Mouse (Mus musculus): ENCODE measurements around the gene Lypd3. TPM values are rescaled to one million over a fixed set of nuclear protein-coding genes. Genes with fewer than 3 reads are reported as not detected.
"Not testable (repeated sequence)": the region's sequence is repeated elsewhere in the genome, so short reads cannot be mapped to it uniquely, and the experiment has no call there.

Gene Lypd3
- polyA plus RNA-seq, 1 experiment from 2014 or later: 0.13 TPM

DNA sequence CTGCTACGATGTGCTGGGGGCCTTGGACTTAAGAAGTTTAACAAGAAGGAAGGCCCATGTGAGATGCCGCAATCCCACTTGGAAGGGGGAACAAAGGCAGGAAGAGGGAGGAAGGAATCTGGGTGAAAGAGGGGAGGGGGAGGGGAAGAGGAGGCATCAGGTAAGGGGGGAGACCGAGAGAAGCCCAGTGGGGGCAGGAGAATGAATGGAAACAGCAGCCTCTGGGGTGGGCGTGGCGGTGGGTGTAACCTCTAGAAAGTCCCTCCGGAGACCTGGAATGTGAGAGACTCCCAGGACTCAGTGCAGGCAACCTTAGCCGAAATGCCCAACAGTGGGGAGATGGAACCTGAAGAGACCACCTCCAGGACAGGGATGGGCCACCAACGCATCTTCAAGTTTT is 28.0 kb downstream of the Lypd3 start:
- ATAC-seq (ENCODE audit: low FRiP score, low TSS enrichment): no peak
- 40% methylated on average over 8 of the region's 8 CpGs for WGBS

DNA sequence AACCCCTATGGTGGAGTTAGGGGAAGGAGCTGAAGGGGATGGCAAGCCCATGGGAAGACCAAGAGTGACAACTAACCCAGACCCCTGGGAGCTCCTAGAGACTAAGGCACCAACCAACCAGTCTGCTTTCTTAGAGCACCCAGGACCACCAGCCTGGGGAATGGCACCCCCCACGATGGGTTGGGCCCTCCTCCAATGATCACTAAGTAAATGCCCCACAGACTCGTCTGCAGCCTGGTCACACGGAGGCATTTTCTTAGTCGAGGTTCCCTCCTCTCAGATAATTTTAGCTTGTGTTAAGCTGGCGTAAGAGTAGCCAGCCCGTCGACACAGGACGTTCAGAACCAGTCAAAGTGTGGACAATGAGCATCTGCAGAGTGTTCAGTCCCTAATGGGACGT is 28.6 kb downstream of the Lypd3 start:
- Histone ChIP-seq H3K4me3 (replicated peaks; ENCODE audit: low read depth, low read length) (no peak overlapping the region), H3K4me1 (ENCODE audit: control insufficient read depth, insufficient read depth, low read length) (no peaks in the 10 kb centered on the region), H3K27me3 (ENCODE audit: control insufficient read depth, insufficient read depth, low read length) (no peaks in the 10 kb centered on the region), H3K4me2 (ENCODE audit: low read length) (no peak overlapping the region), H3K9me3 (ENCODE audit: control insufficient read depth, low read length) (no peaks in the 10 kb centered on the region), H3K27ac (replicated peaks; ENCODE audit: low read depth, low read length) (no peak overlapping the region), H3K36me3 (ENCODE audit: control insufficient read depth, insufficient read depth, low read length) (no peaks in the 10 kb centered on the region), H3K9ac (replicated peaks; ENCODE audit: low read length) (no peak overlapping the region)
- DNase-seq: no peak
- no peak for ATAC-seq (ENCODE audit: low FRiP score, low TSS enrichment)
- 81% methylated on average over 9 of the region's 9 CpGs for WGBS

More for the DNA sequence above, 28.0 kb downstream of the Lypd3 start:
- Histone ChIP-seq H3K27ac (replicated peaks; ENCODE audit: low read depth, low read length) (no peak overlapping the region), H3K36me3 (ENCODE audit: control insufficient read depth, insufficient read depth, low read length) (no peaks in the 10 kb centered on the region), H3K4me2 (ENCODE audit: low read length) (no peak overlapping the region), H3K9ac (replicated peaks; ENCODE audit: low read length) (no peak overlapping the region), H3K4me3 (replicated peaks; ENCODE audit: low read depth, low read length) (no peak overlapping the region), H3K9me3 (ENCODE audit: control insufficient read depth, low read length) (no peaks in the 10 kb centered on the region), H3K4me1 (ENCODE audit: control insufficient read depth, insufficient read depth, low read length) (no peaks in the 10 kb centered on the region), H3K27me3 (ENCODE audit: control insufficient read depth, insufficient read depth, low read length) (no peaks in the 10 kb centered on the region)
- no peak for DNase-seq

DNA sequence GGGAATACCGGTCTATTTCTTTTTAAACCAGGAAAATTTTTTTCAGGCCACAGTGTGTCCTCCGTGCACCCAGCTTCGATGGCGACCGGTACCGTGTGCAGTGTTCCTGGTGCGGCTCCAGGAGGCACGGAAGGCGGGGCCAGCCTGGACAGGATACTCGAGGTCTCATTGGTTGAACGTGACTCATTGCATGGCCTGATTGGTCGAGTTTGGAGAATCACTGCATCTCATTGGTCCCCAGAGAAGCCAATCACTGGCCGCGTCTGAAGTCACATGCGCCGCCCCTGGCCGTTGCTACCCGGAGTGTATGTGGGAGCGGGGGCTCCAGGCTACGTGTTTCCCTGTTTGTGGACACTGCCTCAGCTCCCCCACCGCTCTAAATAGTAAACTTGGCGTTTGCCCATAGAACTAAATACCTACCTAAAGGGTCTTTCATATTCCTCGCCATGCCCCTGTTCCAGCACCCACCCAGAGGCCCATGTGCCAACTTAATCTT is 35.6 kb downstream of the Lypd3 start:
- no peaks in the 10 kb centered on the region for H3K27me3 ChIP-seq (ENCODE audit: control insufficient read depth, insufficient read depth, low read length)
- H3K4me1 ChIP-seq (ENCODE audit: control insufficient read depth, insufficient read depth, low read length): no peaks in the 10 kb centered on the region
- ATAC-seq (ENCODE audit: low FRiP score, low TSS enrichment): no peak
- H3K36me3 ChIP-seq (ENCODE audit: control insufficient read depth, insufficient read depth, low read length): no peaks in the 10 kb centered on the region
- H3K9ac ChIP-seq (replicated peaks; ENCODE audit: low read length): no peak overlapping the region
- H3K9me3 ChIP-seq (ENCODE audit: control insufficient read depth, low read length): no peaks in the 10 kb centered on the region
- H3K4me3 ChIP-seq (replicated peaks; ENCODE audit: low read depth, low read length): no peak overlapping the region
- DNase-seq: no peak
- no peak overlapping the region for H3K4me2 ChIP-seq (ENCODE audit: low read length)
- H3K27ac ChIP-seq (replicated peaks; ENCODE audit: low read depth, low read length): no peak overlapping the region
- 95% methylated on average over 23 of the region's 23 CpGs for WGBS

DNA sequence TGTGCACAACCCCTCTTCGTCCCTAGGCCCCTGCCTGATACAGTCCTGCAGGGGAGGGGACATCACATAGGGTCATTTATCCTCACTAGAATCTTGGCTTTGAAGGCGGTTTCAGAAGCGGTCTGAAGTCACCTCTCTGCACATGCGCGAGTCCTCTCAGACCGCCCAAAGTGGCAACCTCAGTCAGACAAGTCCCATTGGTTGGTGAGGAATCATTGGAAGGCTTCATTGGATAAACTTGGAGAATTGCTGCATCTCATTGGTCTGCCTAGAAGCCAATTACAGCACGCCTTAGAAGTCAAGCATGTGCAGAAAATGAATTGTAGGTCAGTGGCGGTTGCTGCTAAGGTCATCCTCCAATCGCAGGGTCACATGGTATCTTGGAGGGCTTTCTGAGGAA is 40.2 kb downstream of the Lypd3 start, which contains the start of gene Tex101:
Tex101 (minus strand) TSS at position 101 of the 400 bp plus-strand sequence.
- H3K4me1 ChIP-seq (ENCODE audit: control insufficient read depth, insufficient read depth, low read length): no peaks in the 10 kb centered on the region
- no peak for ATAC-seq (ENCODE audit: low FRiP score, low TSS enrichment)
- WGBS: 93% methylated on average over 9 of the region's 9 CpGs
- H3K27me3 ChIP-seq (ENCODE audit: control insufficient read depth, insufficient read depth, low read length): no peaks in the 10 kb centered on the region
- no peak within 1 kb of the TSS for H3K9ac ChIP-seq (replicated peaks; ENCODE audit: low read length)
- H3K9me3 ChIP-seq (ENCODE audit: control insufficient read depth, low read length): no peaks in the 10 kb centered on the region
- no peak within 1 kb of the TSS for H3K27ac ChIP-seq (replicated peaks; ENCODE audit: low read depth, low read length)
- no peaks in the 10 kb centered on the region for H3K36me3 ChIP-seq (ENCODE audit: control insufficient read depth, insufficient read depth, low read length)
- no peak within 1 kb of the TSS for H3K4me2 ChIP-seq (ENCODE audit: low read length)
- no peak for DNase-seq
- H3K4me3 ChIP-seq (replicated peaks; ENCODE audit: low read depth, low read length): no peak within 1 kb of the TSS

DNA sequence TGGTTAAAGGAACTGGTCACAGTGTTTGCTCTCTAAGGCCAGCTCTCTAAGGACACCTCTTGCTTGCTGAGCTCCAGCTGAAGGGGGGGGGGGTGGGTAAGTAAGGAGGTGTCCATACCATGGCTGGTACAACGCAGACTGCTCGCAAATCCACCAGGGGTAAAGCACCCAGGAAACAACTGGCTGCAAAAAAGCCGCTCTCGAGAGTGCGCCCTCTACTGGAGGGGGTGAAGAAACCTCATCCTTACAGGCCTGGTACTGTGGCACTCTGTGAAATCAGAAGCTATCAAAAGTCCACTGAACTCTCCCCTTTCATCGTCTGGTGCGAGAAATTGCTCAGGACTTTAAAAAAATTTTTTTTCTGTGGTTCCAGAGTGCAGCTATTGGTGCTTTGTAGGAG is 47.8 kb downstream of the Lypd3 start:
- not testable (repeated sequence) for H3K4me2 ChIP-seq (ENCODE audit: low read length); ATAC-seq (ENCODE audit: low FRiP score, low TSS enrichment); H3K27ac ChIP-seq (replicated peaks; ENCODE audit: low read depth, low read length); H3K9me3 ChIP-seq (ENCODE audit: control insufficient read depth, low read length); DNase-seq; H3K9ac ChIP-seq (replicated peaks; ENCODE audit: low read length); H3K36me3 ChIP-seq (ENCODE audit: control insufficient read depth, insufficient read depth, low read length); H3K27me3 ChIP-seq (ENCODE audit: control insufficient read depth, insufficient read depth, low read length); H3K4me3 ChIP-seq (replicated peaks; ENCODE audit: low read depth, low read length); H3K4me1 ChIP-seq (ENCODE audit: control insufficient read depth, insufficient read depth, low read length)
- 81% methylated on average over 7 of the region's 7 CpGs for WGBS

DNA sequence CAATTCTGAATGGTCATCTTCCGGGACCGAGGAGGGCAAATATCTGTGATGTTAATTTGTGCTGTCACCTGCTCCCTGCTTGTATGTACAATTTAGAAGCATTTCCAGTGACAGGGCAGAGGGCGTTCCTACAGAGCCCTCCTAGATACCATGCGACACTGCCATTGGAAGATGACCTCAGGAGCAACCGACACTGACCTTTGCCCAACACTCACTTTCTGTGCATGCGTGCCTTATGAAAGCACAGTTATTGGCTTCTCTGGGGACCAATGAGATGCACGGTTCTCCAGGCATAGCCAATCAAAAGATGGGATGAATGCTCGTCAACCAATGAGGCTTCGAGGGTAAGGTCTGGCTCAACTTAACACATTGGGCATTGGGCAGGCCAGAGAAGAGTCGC is 51.2 kb downstream of the Lypd3 start:
- 92% methylated on average over 10 of the region's 10 CpGs for WGBS
- not testable (repeated sequence) for H3K4me1 ChIP-seq (ENCODE audit: control insufficient read depth, insufficient read depth, low read length); H3K9me3 ChIP-seq (ENCODE audit: control insufficient read depth, low read length); H3K4me2 ChIP-seq (ENCODE audit: low read length); ATAC-seq (ENCODE audit: low FRiP score, low TSS enrichment); H3K9ac ChIP-seq (replicated peaks; ENCODE audit: low read length); H3K27me3 ChIP-seq (ENCODE audit: control insufficient read depth, insufficient read depth, low read length); H3K36me3 ChIP-seq (ENCODE audit: control insufficient read depth, insufficient read depth, low read length); H3K4me3 ChIP-seq (replicated peaks; ENCODE audit: low read depth, low read length); DNase-seq; H3K27ac ChIP-seq (replicated peaks; ENCODE audit: low read depth, low read length)

Other genes starting within 250 kb of the Lypd3 start
- 32.9 and 33.3 TPM in 2 replicates for gene Smg9, start 236.9 kb upstream of the Lypd3 start, polyA plus RNA-seq (2014; fragmentation: Nextera tagmentation; extraction: Ambion mirVana)
- not detected in 2 replicates for gene Irgc1, start 184.3 kb upstream of the Lypd3 start, polyA plus RNA-seq (2014; fragmentation: Nextera tagmentation; extraction: Ambion mirVana)
- gene Plaur, start 174.1 kb upstream of the Lypd3 start, polyA plus RNA-seq (2014; fragmentation: Nextera tagmentation; extraction: Ambion mirVana): 1.1 and 2.6 TPM in 2 replicates
- 26.2 and 63.4 TPM in 2 replicates for gene Cadm4, start 154.5 kb upstream of the Lypd3 start, polyA plus RNA-seq (2014; fragmentation: Nextera tagmentation; extraction: Ambion mirVana)
- 216 and 303 TPM in 2 replicates for gene Zfp428, start 129.5 kb upstream of the Lypd3 start, polyA plus RNA-seq (2014; fragmentation: Nextera tagmentation; extraction: Ambion mirVana)
- 0.93 and 1.8 TPM in 2 replicates for gene AC161166.1, start 124.1 kb upstream of the Lypd3 start, polyA plus RNA-seq (2014; fragmentation: Nextera tagmentation; extraction: Ambion mirVana)
- 24.6 and 30.3 TPM in 2 replicates for gene Irgq, start 105.9 kb upstream of the Lypd3 start, polyA plus RNA-seq (2014; fragmentation: Nextera tagmentation; extraction: Ambion mirVana)
- not detected in 2 replicates for gene Pinlyp, start 90.4 kb upstream of the Lypd3 start, polyA plus RNA-seq (2014; fragmentation: Nextera tagmentation; extraction: Ambion mirVana)
- 55.0 and 55.8 TPM in 2 replicates for gene Xrcc1, start 90.3 kb upstream of the Lypd3 start, polyA plus RNA-seq (2014; fragmentation: Nextera tagmentation; extraction: Ambion mirVana)
- gene Ethe1, start 49.0 kb upstream of the Lypd3 start, polyA plus RNA-seq (2014; fragmentation: Nextera tagmentation; extraction: Ambion mirVana): 18.5 and 24.2 TPM in 2 replicates
- gene Zfp575, start 48.9 kb upstream of the Lypd3 start, polyA plus RNA-seq (2014; fragmentation: Nextera tagmentation; extraction: Ambion mirVana): 9.2 and 12.1 TPM in 2 replicates
- gene Phldb3, start 25.8 kb upstream of the Lypd3 start, polyA plus RNA-seq (2014; fragmentation: Nextera tagmentation; extraction: Ambion mirVana): not detected in 2 replicates
- gene Tex101, start 40.1 kb downstream of the Lypd3 start, polyA plus RNA-seq (2014; fragmentation: Nextera tagmentation; extraction: Ambion mirVana): not detected in 2 replicates
- gene BC049730, start 72.7 kb downstream of the Lypd3 start, polyA plus RNA-seq (2014; fragmentation: Nextera tagmentation; extraction: Ambion mirVana): not detected in 2 replicates
- gene Gm4763, start 90.4 kb downstream of the Lypd3 start, polyA plus RNA-seq (2014; fragmentation: Nextera tagmentation; extraction: Ambion mirVana): not detected in 2 replicates
- 0.24 and 1.2 TPM in 2 replicates for gene Cd177, start 123.8 kb downstream of the Lypd3 start, polyA plus RNA-seq (2014; fragmentation: Nextera tagmentation; extraction: Ambion mirVana)
- gene Ceacam10, start 140.7 kb downstream of the Lypd3 start, polyA plus RNA-seq (2014; fragmentation: Nextera tagmentation; extraction: Ambion mirVana): not detected in 2 replicates
- 36.2 and 58.3 TPM in 2 replicates for gene Gm9844, start 225.7 kb downstream of the Lypd3 start, polyA plus RNA-seq (2014; fragmentation: Nextera tagmentation; extraction: Ambion mirVana)
- gene Lypd4, start 233.4 kb downstream of the Lypd3 start, polyA plus RNA-seq (2014; fragmentation: Nextera tagmentation; extraction: Ambion mirVana): not detected in 2 replicates
- not detected in 2 replicates for gene Dmrtc2, start 233.5 kb downstream of the Lypd3 start, polyA plus RNA-seq (2014; fragmentation: Nextera tagmentation; extraction: Ambion mirVana)
- 1,428 and 1,598 TPM in 2 replicates for gene Rps19, start 247.8 kb downstream of the Lypd3 start, polyA plus RNA-seq (2014; fragmentation: Nextera tagmentation; extraction: Ambion mirVana)